Mouse (Mus musculus) right cerebral cortex, postnatal 10 days (tissue): ENCODE results near the gene Slc35e3.

Experiments
- DNase-seq, 2 experiments: peaks; one replicate each; pipeline ENCODE4 v3.0.0; 2021; ENCODE audit warnings: low spot score in 2 of 2

The Slc35e3 gene

GRCm38 (mm10) chr10:117684298-117685170 is 61.6 kb downstream of the Slc35e3 start:
- DNase-seq: no peak

GRCm38 (mm10) chr10:117683734-117684037 is 62.5 kb downstream of the Slc35e3 start:
- DNase-seq: no peak
